Mouse (Mus musculus) erythroblast, embryonic 14.5 days (primary cell): ENCODE data around the gene Gm10142. TPM values are rescaled to one million over a fixed set of nuclear protein-coding genes. Genes with fewer than 3 reads are reported as not detected.
"Not testable (repeated sequence)": the region's sequence is repeated elsewhere in the genome, so short reads cannot be mapped to it uniquely, and the experiment has no call there.

ENCODE experiments used
- H3K27me3 ChIP-seq: 2 replicates; pipeline ENCODE4 v1.6.1; 2012; ENCODE audit warnings: inconsistent platforms; ENCODE audit not compliant: control insufficient read depth
- H3K36me3 ChIP-seq: 2 replicates; pipeline ENCODE4 v1.6.1; 2012; ENCODE audit warnings: mild to moderate bottlenecking, inconsistent platforms; ENCODE audit not compliant: control insufficient read depth
- H3K4me1 ChIP-seq: 2 replicates; pipeline ENCODE4 v1.6.1; 2012; ENCODE audit warnings: inconsistent platforms; ENCODE audit not compliant: control insufficient read depth
- H3K4me3 ChIP-seq: replicated peaks from 2 replicates; pipeline ENCODE3; 2012; ENCODE audit warnings: moderate library complexity, mild to moderate bottlenecking, inconsistent platforms
- H3K9me3 ChIP-seq: 2 replicates; pipeline ENCODE4 v1.6.1; 2012; ENCODE audit warnings: low read length, inconsistent platforms, mixed read lengths; ENCODE audit not compliant: control insufficient read depth
- GATA1 ChIP-seq: IDR thresholded peaks from 2 replicates; pipeline ENCODE4 v1.6.1; 2012; ENCODE audit warnings: low read length, inconsistent platforms, mixed read lengths
- TAL1 ChIP-seq: IDR thresholded peaks from 3 replicates; pipeline ENCODE4 v1.6.1; 2012; ENCODE audit warnings: low read length, inconsistent platforms, mixed read lengths
- polyA plus RNA-seq: library from polyadenylated mRNA; stranded (reverse); fragments of >175 nt; gene quantifications from 2 replicates; pipeline ENCODE4 v1.2.3, GENCODE M21; 2012

Gm10142 gene
- polyA plus RNA-seq, 1 experiment, result not detected

DNA sequence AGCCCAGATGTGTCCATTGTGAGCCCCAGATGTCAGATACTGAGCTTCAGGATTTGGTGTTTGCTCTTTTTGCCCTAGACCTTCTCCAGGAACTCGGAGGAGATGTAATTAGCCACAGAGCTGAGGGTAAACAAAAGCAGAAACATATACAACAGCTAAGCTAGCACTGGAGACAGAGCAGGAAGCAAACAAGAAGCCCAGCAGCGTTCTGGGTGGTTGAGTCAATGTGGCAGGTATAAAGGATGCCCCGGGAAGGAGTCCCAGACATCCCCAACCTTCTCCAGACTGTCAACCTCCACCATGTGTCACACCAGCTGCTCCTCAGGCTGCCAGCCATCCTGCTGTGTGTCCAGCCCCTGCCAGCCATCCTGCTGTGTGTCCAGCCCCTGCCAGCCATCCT, 10.6 kb downstream of the Gm10142 start, which contains the start of gene Gm10100:
Gene Gm10100, plus strand, starts transcription at position 301 of the 400 bp plus-strand sequence.
- H3K9me3 ChIP-seq, result no peaks in the 10 kb centered on the region
- no peak within 1 kb of the TSS for H3K4me3 ChIP-seq
- H3K4me1 ChIP-seq, result no peaks in the 10 kb centered on the region
- no peaks in the 10 kb centered on the region for H3K36me3 ChIP-seq
- TF ChIP-seq TAL1 (no peak), GATA1 (no peak)
- H3K27me3 ChIP-seq, result no peaks in the 10 kb centered on the region

DNA sequence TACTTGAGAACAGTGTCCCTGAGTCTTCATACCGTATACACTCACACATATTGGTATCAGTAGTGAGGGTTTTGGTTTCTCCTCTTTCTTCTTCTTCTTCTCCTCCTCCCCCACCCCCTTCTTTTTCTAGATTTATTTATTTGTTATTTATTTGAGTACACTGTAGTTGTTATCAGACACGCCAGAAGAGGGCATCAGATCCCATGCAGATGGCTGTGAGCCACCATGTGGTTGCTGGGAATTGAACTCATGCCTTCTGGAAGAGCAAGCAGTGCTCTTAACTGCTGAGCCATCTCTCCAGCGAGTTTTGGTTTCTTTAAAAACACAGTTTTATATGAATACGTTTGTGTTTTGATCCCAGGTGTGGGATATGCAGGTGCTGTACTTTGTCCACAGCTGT, 12.7 kb downstream of the Gm10142 start:
- Histone ChIP-seq H3K9me3 (no peaks in the 10 kb centered on the region), H3K4me1 (no peaks in the 10 kb centered on the region), H3K4me3 (no peak overlapping the region), H3K36me3 (no peaks in the 10 kb centered on the region), H3K27me3 (no peaks in the 10 kb centered on the region)
- TF ChIP-seq TAL1 (no peak), GATA1 (no peak)

DNA sequence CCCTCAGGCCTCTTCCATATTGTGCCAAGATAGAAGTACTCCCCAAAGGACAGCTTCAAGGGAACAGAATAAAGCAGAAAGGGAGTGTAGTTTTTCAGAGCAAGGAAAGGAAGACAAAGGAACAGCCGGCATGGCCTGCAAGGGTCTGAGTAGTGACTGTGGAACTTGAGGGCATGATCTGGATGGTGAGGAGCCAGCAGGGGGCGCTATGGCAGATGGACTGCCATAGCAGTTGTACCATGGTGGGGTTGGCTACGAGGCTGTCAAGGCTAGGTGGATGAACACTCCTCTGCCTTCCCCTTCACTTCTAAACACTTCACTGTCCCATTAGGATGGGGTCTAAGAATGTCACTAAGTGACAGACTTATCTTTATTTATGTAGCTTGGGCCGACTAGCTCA, 13.6 kb downstream of the Gm10142 start:
- H3K36me3 ChIP-seq, result no peaks in the 10 kb centered on the region
- no peak overlapping the region for H3K4me3 ChIP-seq
- TF ChIP-seq GATA1 (no peak), TAL1 (no peak)
- no peaks in the 10 kb centered on the region for H3K9me3 ChIP-seq
- H3K27me3 ChIP-seq, result no peaks in the 10 kb centered on the region
- H3K4me1 ChIP-seq, result no peaks in the 10 kb centered on the region

DNA sequence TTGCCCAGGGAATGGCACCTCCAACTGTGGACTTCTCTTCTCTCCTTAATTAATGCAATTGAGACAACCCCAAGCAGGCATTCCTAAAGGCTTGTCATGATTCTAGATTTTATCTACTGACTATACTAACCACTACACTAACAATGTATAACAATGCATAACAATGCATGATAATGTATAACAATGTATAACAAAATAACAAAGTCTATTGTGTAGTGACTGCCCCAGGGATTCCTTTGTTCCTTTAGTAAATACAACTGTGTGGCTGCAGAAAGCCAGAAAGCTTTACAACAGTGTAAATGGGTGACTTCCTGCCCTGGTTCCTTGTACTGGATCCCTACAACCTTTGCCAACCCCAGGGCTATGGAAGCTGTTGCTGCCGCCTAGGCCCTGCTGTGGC, 20.3 kb downstream of the Gm10142 start:
- Histone ChIP-seq H3K27me3 (no peaks in the 10 kb centered on the region), H3K36me3 (no peaks in the 10 kb centered on the region), H3K4me3 (no peak overlapping the region), H3K9me3 (peaks cover 6% of the 10 kb centered on the region), H3K4me1 (no peaks in the 10 kb centered on the region)
- TF ChIP-seq GATA1 (no peak), TAL1 (no peak)

DNA sequence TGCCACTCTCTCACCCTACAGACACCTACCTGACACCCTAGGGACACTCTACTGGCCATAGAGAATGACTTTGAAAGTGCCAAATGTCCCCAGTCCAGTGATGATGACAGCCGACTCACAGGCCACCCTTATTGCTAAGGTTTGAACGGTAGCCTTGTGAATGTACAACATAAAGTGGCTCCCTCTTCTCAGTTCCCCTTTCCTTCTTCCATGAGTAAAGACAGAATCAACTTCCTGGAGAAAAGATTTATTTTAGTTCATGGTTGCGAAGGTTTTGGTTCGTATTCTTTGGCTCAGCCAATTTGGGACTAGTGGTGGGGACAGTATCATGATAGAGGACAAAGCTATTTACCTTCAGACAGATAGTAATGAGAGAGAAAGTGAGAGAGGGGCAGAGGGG, 23.3 kb downstream of the Gm10142 start:
- H3K9me3 ChIP-seq, result peaks cover 6% of the 10 kb centered on the region
- no peak overlapping the region for H3K4me3 ChIP-seq
- H3K4me1 ChIP-seq, result no peaks in the 10 kb centered on the region
- H3K36me3 ChIP-seq, result no peaks in the 10 kb centered on the region
- no peaks in the 10 kb centered on the region for H3K27me3 ChIP-seq
- TF ChIP-seq TAL1, result no peak
- TF ChIP-seq GATA1, result no peak

DNA sequence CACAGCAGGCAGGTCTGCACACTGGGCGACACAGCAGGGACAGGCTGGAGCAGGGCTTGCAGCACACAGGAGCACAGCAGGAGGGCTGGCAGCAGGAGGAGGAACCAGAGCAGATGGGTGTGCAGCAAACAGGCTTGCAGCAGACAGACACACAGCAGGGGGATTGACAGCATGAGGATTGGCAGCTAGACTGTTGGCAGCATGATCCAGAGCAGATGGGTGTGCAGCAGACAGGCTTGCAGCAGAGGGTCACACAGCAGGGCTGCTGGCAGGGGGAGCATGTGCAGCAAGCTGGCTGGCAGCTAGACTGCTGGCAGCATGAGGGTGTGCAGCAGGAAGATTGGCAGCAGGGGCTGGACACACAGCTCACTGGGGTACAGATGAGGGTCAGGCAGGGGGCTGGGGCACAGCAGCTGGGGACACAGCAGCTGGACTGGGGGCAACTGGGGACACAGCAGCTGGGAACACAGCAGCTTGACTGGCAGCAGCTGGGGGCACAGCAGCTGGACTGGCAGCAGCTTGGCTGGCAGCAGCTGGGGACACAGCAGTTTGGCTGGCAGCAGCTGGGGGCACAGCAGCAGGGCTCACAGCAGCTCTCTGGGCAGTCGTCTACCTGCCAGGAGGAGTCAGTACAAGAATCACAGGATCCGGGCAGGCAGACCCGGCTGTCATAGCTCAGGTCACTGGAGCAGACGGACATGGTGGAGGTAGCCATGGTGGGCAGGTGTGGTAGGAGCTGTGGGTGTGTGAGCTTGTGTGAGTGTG, 26.5 kb downstream of the Gm10142 start, which contains the start of gene Gm18596:
Gene Gm18596, minus strand, starts transcription at position 715 of the 765 bp plus-strand sequence.
- not testable (repeated sequence) for H3K4me1 ChIP-seq, H3K27me3 ChIP-seq, H3K4me3 ChIP-seq, H3K9me3 ChIP-seq, H3K36me3 ChIP-seq

DNA sequence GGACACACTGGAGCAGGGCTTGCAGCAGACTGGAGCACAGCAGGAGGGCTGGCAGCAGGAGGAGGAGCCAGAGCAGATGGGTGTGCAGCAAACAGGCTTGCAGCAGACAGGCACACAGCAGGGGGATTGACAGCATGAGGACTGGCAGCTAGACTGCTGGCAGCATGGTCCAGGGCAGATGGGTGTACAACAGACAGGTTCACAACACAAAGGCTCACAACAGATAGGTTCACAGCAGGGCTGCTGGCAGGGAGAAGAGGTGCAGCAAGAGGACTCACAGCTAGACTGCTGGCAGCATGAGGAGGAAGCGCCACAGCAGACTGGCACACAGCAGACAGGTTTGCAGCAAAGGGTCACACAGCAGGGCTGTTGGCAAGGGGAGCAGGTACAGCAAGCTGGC, 35.1 kb downstream of the Gm10142 start:
- H3K9me3 ChIP-seq, result peaks cover 17% of the 10 kb centered on the region
- not testable (repeated sequence) for H3K27me3 ChIP-seq, H3K36me3 ChIP-seq, H3K4me3 ChIP-seq, H3K4me1 ChIP-seq

DNA sequence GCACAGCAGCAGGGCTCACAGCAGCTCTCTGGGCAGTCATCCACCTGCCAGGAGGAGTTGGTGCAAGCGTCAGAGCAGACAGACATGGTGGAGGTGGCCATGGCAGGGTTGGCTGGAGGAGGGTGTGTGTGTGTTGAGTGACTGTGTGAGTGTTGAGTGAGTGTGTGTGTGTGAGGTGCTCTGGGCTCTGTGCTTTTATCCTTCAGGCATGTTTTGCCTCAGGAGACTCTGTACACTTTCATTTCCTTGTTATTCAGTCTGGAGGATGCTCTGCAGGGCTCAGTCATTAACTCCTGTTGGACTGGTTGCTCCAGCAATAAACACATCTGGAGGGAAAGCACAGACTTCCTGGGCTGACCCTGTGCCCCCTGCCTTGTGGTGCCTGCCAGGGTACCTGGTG, 35.6 kb downstream of the Gm10142 start, which contains the start of gene Gm9736:
Gene Gm9736, minus strand, starts transcription at position 101 of the 400 bp plus-strand sequence.
- H3K4me3 ChIP-seq, H3K36me3 ChIP-seq, H3K27me3 ChIP-seq, H3K4me1 ChIP-seq: not testable (repeated sequence)
- H3K9me3 ChIP-seq, result peaks cover 16% of the 10 kb centered on the region

DNA sequence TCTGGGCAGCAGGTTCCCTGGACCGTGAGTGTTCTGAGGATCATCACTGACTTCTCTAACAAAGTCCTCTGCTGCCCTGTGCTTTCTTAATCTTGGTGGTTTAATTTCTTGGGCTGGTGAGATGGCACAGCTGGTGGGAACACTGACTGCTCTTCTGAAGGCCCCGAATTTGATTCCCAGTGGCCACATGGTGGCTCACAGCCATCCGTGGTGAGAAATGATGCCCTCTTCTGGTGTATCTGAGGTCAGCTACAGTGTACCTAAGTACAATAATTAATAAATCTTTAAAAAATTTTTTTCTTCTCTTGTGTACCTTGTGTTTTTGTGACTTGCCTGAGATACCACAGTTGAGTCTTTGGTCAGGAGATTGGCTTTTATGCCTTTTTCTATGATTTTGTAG, 36.7 kb downstream of the Gm10142 start:
- H3K4me3 ChIP-seq, H3K4me1 ChIP-seq, H3K36me3 ChIP-seq, H3K27me3 ChIP-seq: not testable (repeated sequence)
- peaks cover 13% of the 10 kb centered on the region for H3K9me3 ChIP-seq

DNA sequence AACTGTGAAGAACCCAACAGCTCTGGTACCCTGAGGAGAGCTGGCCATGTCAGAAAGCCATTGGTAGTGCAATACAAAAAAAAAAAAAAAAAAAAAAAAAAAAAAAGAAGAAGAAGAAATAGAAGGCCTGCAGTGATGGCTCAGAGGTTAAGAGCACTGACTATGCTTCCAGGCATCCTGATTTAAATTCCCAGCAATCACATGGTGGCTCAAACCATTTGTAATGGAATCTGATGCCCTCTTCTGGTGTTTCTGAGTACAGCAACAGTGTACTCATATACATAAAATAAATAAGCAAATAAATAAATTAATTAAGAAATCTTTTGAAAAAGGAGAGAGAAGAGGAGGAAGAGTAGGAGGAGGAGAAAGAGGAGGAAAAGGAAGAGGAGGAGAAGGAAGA, 37.8 kb downstream of the Gm10142 start:
- TF ChIP-seq TAL1 (no peak), GATA1 (no peak)
- no peaks in the 10 kb centered on the region for H3K4me1 ChIP-seq
- no peaks in the 10 kb centered on the region for H3K27me3 ChIP-seq
- H3K4me3 ChIP-seq, result no peak overlapping the region
- no peaks in the 10 kb centered on the region for H3K36me3 ChIP-seq
- H3K9me3 ChIP-seq, result peaks cover 4% of the 10 kb centered on the region; the same call in 1 of the 2 replicates

DNA sequence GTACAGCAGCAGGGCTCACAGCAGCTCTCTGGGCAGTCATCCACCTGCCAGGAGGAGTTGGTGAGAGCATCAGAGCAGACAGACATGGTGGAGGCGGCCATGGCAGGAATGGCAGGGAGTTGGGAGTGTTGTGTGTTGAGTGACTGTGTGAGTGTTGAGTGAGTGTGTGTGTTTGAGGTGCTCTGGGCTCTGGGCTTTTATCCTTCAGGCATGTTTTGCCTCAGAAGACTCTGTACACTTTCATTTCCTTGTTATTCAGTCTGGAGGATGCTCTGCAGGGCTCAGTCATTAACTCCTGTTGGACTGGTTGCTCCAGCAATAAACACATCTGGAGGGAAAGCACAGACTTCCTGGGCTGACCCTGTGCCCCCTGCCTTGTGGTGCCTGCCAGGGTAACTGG, 44.0 kb downstream of the Gm10142 start, which contains the start of gene Gm3233:
Gene Gm3233, minus strand, starts transcription at position 101 of the 400 bp plus-strand sequence.
- H3K27me3 ChIP-seq, H3K4me1 ChIP-seq, H3K4me3 ChIP-seq, H3K36me3 ChIP-seq, H3K9me3 ChIP-seq: not testable (repeated sequence)

Other genes with a start within 250 kb of the Gm10142 start
- gene Fam207a, start 200.0 kb upstream of the Gm10142 start, polyA plus RNA-seq, result 7.2 and 8.8 TPM in 2 replicates
- gene Itgb2, start 185.6 kb upstream of the Gm10142 start, polyA plus RNA-seq, result 0.14 and 0.23 TPM in 2 replicates
- 7.2 and 9.7 TPM in 2 replicates for gene Pttg1ip, start 134.1 kb upstream of the Gm10142 start, polyA plus RNA-seq
- gene Sumo3, start 109.7 kb upstream of the Gm10142 start, polyA plus RNA-seq, result 3.1 and 3.3 TPM in 2 replicates
- not detected in 2 replicates for gene Gm49325, start 109.6 kb upstream of the Gm10142 start, polyA plus RNA-seq
- gene Ube2g2, start 93.5 kb upstream of the Gm10142 start, polyA plus RNA-seq, result 2.6 and 2.9 TPM in 2 replicates
- gene Tspear, start 29.2 kb upstream of the Gm10142 start, polyA plus RNA-seq, result not detected in 2 replicates
- gene Gm19402, start 25.1 kb upstream of the Gm10142 start, polyA plus RNA-seq, result not detected in 2 replicates
- not detected in 2 replicates for gene Gm9508, start 18.6 kb upstream of the Gm10142 start, polyA plus RNA-seq
- not detected in 2 replicates for gene Gm10272, start 9.2 kb upstream of the Gm10142 start, polyA plus RNA-seq
- not detected in 2 replicates for gene Gm10024, start 4.3 kb upstream of the Gm10142 start, polyA plus RNA-seq
- not detected in 2 replicates for gene Krtap12-1, start 4.8 kb downstream of the Gm10142 start, polyA plus RNA-seq
- gene Gm10100, start 10.7 kb downstream of the Gm10142 start, polyA plus RNA-seq, result not detected in 2 replicates
- not detected in 2 replicates for gene Gm18596, start 26.8 kb downstream of the Gm10142 start, polyA plus RNA-seq
- gene Gm9736, start 35.5 kb downstream of the Gm10142 start, polyA plus RNA-seq, result not detected in 2 replicates
- not detected in 2 replicates for gene Gm3233, start 43.9 kb downstream of the Gm10142 start, polyA plus RNA-seq
- not detected in 2 replicates for gene Gm3238, start 55.5 kb downstream of the Gm10142 start, polyA plus RNA-seq
- gene Gm7138, start 61.1 kb downstream of the Gm10142 start, polyA plus RNA-seq, result not detected in 2 replicates
- not detected in 2 replicates for gene Gm3250, start 66.7 kb downstream of the Gm10142 start, polyA plus RNA-seq
- not detected in 2 replicates for gene Gm7137, start 72.4 kb downstream of the Gm10142 start, polyA plus RNA-seq
- gene Gm9639, start 79.3 kb downstream of the Gm10142 start, polyA plus RNA-seq, result not detected in 2 replicates
- not detected in 2 replicates for gene Gm19668, start 83.3 kb downstream of the Gm10142 start, polyA plus RNA-seq
- gene Gm9507, start 96.0 kb downstream of the Gm10142 start, polyA plus RNA-seq, result not detected in 2 replicates
- not detected in 2 replicates for gene Gm2696, start 98.9 kb downstream of the Gm10142 start, polyA plus RNA-seq
- not detected in 2 replicates for gene Krtap10-4, start 111.3 kb downstream of the Gm10142 start, polyA plus RNA-seq
- gene Krtap10-10, start 120.1 kb downstream of the Gm10142 start, polyA plus RNA-seq, result 0.04 TPM in 1 of 2 replicates, not detected in the other
- not detected in 2 replicates for gene Gm36176, start 131.0 kb downstream of the Gm10142 start, polyA plus RNA-seq
- not detected in 2 replicates for gene Gm10318, start 137.1 kb downstream of the Gm10142 start, polyA plus RNA-seq
- not detected in 2 replicates for gene Gm3285, start 146.2 kb downstream of the Gm10142 start, polyA plus RNA-seq
- gene Lrrc3, start 186.7 kb downstream of the Gm10142 start, polyA plus RNA-seq, result 0.01 TPM in 1 of 2 replicates, not detected in the other